Mouse (Mus musculus) embryonic facial prominence, embryonic 10.5 days (tissue): Measurements from ENCODE around the gene Vmn1r168. TPM values are rescaled to one million over a fixed set of nuclear protein-coding genes. Genes with fewer than 3 reads are reported as not detected.
"Not testable (repeated sequence)": the region's sequence is repeated elsewhere in the genome, so short reads cannot be mapped to it uniquely, and the experiment has no call there.

Source experiments
- DNase-seq: peaks from one replicate; pipeline ENCODE4 v3.0.0-alpha.2; 2017; ENCODE audit warnings: low spot score
- H3K27ac ChIP-seq: fragments of 300-500 bp; sonication (generic); replicated peaks from 2 replicates; pipeline ENCODE4 v1.5.1; 2016; ENCODE audit warnings: mild to moderate bottlenecking
- H3K27me3 ChIP-seq: fragments of 300-500 bp; sonication (generic); replicated peaks from 2 replicates; pipeline ENCODE4 v1.6.1; 2016; ENCODE audit warnings: low read depth, mild to moderate bottlenecking; ENCODE audit not compliant: poor library complexity, severe bottlenecking
- H3K36me3 ChIP-seq: fragments of 300-500 bp; sonication (generic); replicated peaks from 2 replicates; pipeline ENCODE4 v1.6.1; 2016; ENCODE audit warnings: mild to moderate bottlenecking, moderate library complexity
- H3K4me1 ChIP-seq: fragments of 300-500 bp; sonication (generic); 2 replicates; pipeline ENCODE4 v1.6.1; 2016
- H3K4me3 ChIP-seq: fragments of 300-500 bp; sonication (generic); 2 replicates; pipeline ENCODE4 v1.5.1; 2016; ENCODE audit warnings: mild to moderate bottlenecking, moderate library complexity
- H3K9me3 ChIP-seq: fragments of 300-500 bp; sonication (generic); 2 replicates; pipeline ENCODE4 v1.6.1; 2016; ENCODE audit warnings: mild to moderate bottlenecking
- WGBS: fragments of 180-500 bp; shearing (Covaris S2); methylation state at CpG from one replicate; pipeline ENCODE4 v1.1.7; 2016; 5-methylcytosine and 5-hydroxymethylcytosine counted together
- polyA plus RNA-seq: library from polyadenylated mRNA; unstranded; fragments of >200 nt; fragmentation: Nextera tagmentation; extraction: Ambion mirVana; gene quantifications from 2 replicates; pipeline ENCODE4 v1.2.1, GENCODE M21; 2016

Vmn1r168 gene
- not detected in 2 replicates for polyA plus RNA-seq

DNA sequence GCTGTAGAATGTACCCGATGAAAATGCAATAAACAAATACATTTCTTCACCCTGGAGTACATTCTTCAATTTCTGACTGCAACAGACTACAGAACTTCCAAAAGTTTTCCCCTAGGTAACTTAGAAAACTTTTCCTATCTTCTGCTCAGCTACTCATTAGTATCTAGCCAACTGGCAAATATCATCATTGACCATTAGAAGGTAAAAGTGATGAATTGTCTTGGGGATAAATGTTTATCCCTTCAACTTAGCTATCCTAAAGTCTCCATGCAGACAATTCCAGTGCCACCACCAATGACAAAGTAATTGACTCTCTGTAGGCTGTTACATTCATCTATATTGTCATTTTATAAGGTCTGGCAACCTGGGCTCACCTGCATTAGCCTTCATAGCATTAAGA lies at the start of gene Vmn1r168:
Gene Vmn1r168 (plus strand): TSS at position 301 of the 400 bp plus-strand sequence.
- no CpG with 5 or more reads among the region's 1 CpGs for WGBS
- DNase-seq, H3K27ac ChIP-seq, H3K27me3 ChIP-seq, H3K4me1 ChIP-seq, H3K36me3 ChIP-seq, H3K4me3 ChIP-seq: not testable (repeated sequence)
- peaks cover 23% of the 10 kb centered on the region for H3K9me3 ChIP-seq

DNA sequence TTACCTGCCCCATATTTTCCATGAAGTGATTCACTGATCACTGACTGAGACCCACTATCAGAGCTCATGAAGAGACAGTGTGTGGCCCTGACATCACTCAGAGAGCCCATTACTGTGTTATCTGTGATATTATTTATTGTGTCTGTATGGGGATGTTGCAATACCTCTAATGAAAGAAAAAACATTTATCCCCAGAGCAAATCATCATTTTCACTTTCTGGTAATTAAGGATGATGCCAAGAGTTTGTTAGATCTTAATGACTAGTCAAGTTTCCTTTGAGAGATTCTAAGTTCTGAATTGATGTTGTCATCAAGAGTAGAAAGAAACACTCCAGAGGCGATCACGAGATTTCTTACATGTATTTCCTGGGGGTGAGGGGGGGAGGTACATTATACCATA lies 32.4 kb upstream of the Vmn1r168 start, which contains the start of gene Vmn1r167:
Gene Vmn1r167 (minus strand): TSS at position 101 of the 400 bp plus-strand sequence.
- H3K27me3 ChIP-seq, H3K27ac ChIP-seq, H3K4me3 ChIP-seq, H3K4me1 ChIP-seq, H3K36me3 ChIP-seq, DNase-seq: not testable (repeated sequence)
- H3K9me3 ChIP-seq, result peaks cover 44% of the 10 kb centered on the region
- 89% methylated on average over 2 of the region's 2 CpGs for WGBS

DNA sequence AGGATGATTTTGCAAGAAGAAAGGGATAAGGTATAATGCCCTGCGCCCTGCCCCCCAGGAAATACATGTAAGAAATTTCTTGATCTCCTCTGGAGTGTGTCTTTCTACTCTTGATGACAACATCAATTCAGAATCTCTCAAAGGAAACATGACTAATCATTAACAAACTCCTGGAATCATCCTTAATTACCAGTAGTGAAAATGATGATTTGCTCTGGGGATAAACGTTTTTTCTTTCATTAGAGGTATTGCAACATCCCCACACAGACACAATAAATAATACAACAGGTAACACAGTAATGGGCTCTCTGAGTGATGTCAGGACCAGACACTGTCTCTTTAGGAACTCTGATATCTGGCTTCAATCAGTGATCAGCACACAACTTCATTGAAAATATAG lies 35.7 kb downstream of the Vmn1r168 start, which contains the start of gene Vmn1r169:
Gene Vmn1r169 (plus strand): TSS at position 301 of the 400 bp plus-strand sequence.
- H3K4me3 ChIP-seq, H3K36me3 ChIP-seq: not testable (repeated sequence)
- WGBS, result 81% methylated on average over 1 of the region's 2 CpGs

More for the DNA sequence above, 35.7 kb downstream of the Vmn1r168 start, which contains the start of gene Vmn1r169:
- not testable (repeated sequence) for H3K27me3 ChIP-seq, DNase-seq, H3K27ac ChIP-seq, H3K4me1 ChIP-seq
- peaks cover 16% of the 10 kb centered on the region; the same call in 1 of the 2 replicates for H3K9me3 ChIP-seq

Other genes with a start within 250 kb of the Vmn1r168 start
- not detected in 2 replicates for gene Nlrp4e, start 238.5 kb upstream of the Vmn1r168 start, polyA plus RNA-seq
- gene Nlrp5, start 153.8 kb upstream of the Vmn1r168 start, polyA plus RNA-seq, result not detected in 2 replicates
- not detected in 2 replicates for gene Vmn1r167, start 32.5 kb upstream of the Vmn1r168 start, polyA plus RNA-seq
- not detected in 2 replicates for gene Vmn1r169, start 35.8 kb downstream of the Vmn1r168 start, polyA plus RNA-seq
- not detected in 2 replicates for gene Vmn1r170, start 66.4 kb downstream of the Vmn1r168 start, polyA plus RNA-seq
- not detected in 2 replicates for gene Vmn1r171, start 91.0 kb downstream of the Vmn1r168 start, polyA plus RNA-seq
- gene Vmn1r172, start 118.6 kb downstream of the Vmn1r168 start, polyA plus RNA-seq, result not detected in 2 replicates
- not detected in 2 replicates for gene Vmn1r173, start 161.0 kb downstream of the Vmn1r168 start, polyA plus RNA-seq
- gene Vmn1r174, start 212.5 kb downstream of the Vmn1r168 start, polyA plus RNA-seq, result not detected in 2 replicates